Mouse (Mus musculus) embryonic facial prominence, embryonic 10.5 days (tissue): Measurements from ENCODE around the gene Cd4. TPM values are rescaled to one million over a fixed set of nuclear protein-coding genes. Genes with fewer than 3 reads are reported as not detected.

Experiments
- DNase-seq: peaks from one replicate; pipeline ENCODE4 v3.0.0-alpha.2; 2017; ENCODE audit warnings: low spot score
- H3K27ac ChIP-seq: fragments of 300-500 bp; sonication (generic); replicated peaks from 2 replicates; pipeline ENCODE4 v1.5.1; 2016; ENCODE audit warnings: mild to moderate bottlenecking
- H3K27me3 ChIP-seq: fragments of 300-500 bp; sonication (generic); replicated peaks from 2 replicates; pipeline ENCODE4 v1.6.1; 2016; ENCODE audit warnings: low read depth, mild to moderate bottlenecking; ENCODE audit not compliant: poor library complexity, severe bottlenecking
- H3K36me3 ChIP-seq: fragments of 300-500 bp; sonication (generic); replicated peaks from 2 replicates; pipeline ENCODE4 v1.6.1; 2016; ENCODE audit warnings: mild to moderate bottlenecking, moderate library complexity
- H3K4me1 ChIP-seq: fragments of 300-500 bp; sonication (generic); 2 replicates; pipeline ENCODE4 v1.6.1; 2016
- H3K4me3 ChIP-seq: fragments of 300-500 bp; sonication (generic); 2 replicates; pipeline ENCODE4 v1.5.1; 2016; ENCODE audit warnings: mild to moderate bottlenecking, moderate library complexity
- H3K9me3 ChIP-seq: fragments of 300-500 bp; sonication (generic); 2 replicates; pipeline ENCODE4 v1.6.1; 2016; ENCODE audit warnings: mild to moderate bottlenecking
- WGBS: fragments of 180-500 bp; shearing (Covaris S2); methylation state at CpG from one replicate; pipeline ENCODE4 v1.1.7; 2016; 5-methylcytosine and 5-hydroxymethylcytosine counted together
- polyA plus RNA-seq: library from polyadenylated mRNA; unstranded; fragments of >200 nt; fragmentation: Nextera tagmentation; extraction: Ambion mirVana; gene quantifications from 2 replicates; pipeline ENCODE4 v1.2.1, GENCODE M21; 2016

Cd4 gene
- polyA plus RNA-seq, 1 experiment from 2014 or later: not detected

- H3K36me3 ChIP-seq: peaks cover 4% of the 10 kb centered on the region; the same call in 1 of the 2 replicates
- H3K9me3 ChIP-seq: no peaks in the 10 kb centered on the region
- no peak for DNase-seq
- no peaks in the 10 kb centered on the region for H3K27me3 ChIP-seq
- peak overlapping the region; percentile 92 for H3K4me3 ChIP-seq
- peaks cover 63% of the 10 kb centered on the region for H3K4me1 ChIP-seq
- 21% methylated on average over 9 of the region's 9 CpGs for WGBS
- peak overlapping the region; percentile 100 for H3K27ac ChIP-seq
These were observed 32.5 kb upstream of the Cd4 start for GRCm38 (mm10) chr6:124920318-124921085.

DNA sequence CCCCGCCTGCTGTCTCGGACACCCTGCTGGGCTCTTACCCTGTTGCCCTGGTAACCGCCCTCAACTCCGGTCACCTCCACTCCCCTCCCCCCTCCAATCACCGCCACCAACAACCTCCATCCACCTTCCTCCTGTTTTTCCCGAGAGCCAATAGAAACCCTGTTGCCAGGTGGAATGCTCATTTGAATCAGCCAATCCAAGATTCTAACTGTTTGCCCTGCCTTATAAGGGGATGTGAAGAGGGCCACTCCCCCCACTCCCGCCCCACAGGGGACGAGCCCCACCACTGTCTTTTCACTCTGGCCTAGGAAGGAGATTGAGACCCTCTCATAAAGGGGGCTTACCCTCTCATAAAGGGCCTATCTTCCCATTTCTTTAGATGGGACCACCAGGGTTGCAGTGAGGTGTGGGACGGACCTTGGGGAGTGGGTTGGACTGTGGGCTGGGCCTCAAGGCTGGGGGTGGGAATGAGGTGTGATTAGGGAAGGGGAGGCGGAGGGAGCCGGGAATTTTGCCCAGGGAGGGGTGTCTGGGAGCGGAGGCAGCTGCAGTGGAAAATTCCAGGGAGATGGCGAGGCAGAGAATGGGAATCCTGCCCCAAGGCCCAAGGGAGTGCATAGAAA is 31.8 kb upstream of the Cd4 start, which contains the start of gene Ptms:
TSS of gene Ptms (minus strand) at position 409 of the 623 bp plus-strand sequence.
- H3K4me1 ChIP-seq: peaks cover 65% of the 10 kb centered on the region
- DNase-seq: peak; percentile 98
- peak within 1 kb of the TSS; percentile 100 for H3K27ac ChIP-seq
- H3K27me3 ChIP-seq: no peaks in the 10 kb centered on the region
- H3K4me3 ChIP-seq: peak within 1 kb of the TSS; percentile 92
- H3K36me3 ChIP-seq: peaks cover 11% of the 10 kb centered on the region
- 0% methylated on average over 13 of the region's 13 CpGs for WGBS
- H3K9me3 ChIP-seq: no peaks in the 10 kb centered on the region

DNA sequence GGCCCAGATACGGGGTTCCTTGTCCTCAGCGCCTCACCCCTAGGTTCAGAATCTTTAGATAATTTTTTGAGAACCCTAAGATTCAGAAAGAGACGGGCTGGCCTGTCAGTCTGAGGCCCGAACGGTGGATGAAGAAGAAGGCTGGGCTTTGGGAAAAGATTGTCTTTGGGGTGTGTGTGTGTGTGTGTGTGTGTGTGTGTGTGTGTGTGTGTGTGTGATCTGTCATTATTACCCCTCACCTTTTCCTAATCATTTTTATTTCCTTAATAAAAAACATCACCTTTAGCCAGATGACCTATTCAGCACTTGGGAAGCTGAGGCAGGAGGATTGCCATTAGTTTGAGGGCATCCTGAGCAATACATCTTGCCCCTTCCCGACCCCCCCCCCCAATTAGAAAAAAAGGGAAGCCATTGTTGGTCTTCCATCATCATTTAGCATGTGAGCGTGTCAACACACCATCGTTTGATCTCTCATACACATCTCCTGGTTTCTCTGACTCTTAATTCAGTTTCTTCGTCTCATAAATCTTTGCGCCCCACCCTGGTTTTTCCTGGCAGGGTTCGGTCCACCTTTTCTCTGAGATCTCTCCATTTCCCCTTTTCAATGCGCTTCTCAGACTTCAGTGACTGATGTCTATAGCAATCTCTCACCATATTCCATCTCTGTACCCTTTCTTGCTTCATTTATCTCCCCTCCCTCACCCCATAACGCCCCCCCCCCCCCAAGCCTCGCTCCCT is 31.0 kb upstream of the Cd4 start:
- 25% methylated on average over 14 of the region's 14 CpGs for WGBS
- H3K4me1 ChIP-seq: peaks cover 73% of the 10 kb centered on the region

DNA sequence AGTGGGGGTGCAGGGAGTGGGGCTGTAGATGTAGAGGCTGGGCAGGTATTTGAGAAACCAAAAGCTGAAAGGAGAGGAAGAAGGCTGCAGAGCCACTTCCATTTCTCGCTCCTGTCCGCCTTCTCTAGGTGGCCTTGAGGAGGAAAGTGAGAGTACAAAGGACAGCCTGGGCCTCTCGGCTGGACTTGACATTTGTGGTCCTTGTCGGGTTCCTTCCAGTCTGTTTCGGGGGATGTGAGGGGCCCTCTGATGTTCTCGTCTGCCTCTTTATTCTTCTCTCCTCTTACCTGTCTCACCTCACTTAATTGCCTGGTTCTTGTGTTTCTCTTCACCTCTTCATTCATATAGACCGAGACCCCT is 30.3 kb upstream of the Cd4 start:
- WGBS: 11% methylated on average over 7 of the region's 7 CpGs
- H3K4me1 ChIP-seq: peaks cover 80% of the 10 kb centered on the region

More for the DNA sequence above, 31.0 kb upstream of the Cd4 start:
- no peak for DNase-seq
- Histone ChIP-seq H3K9me3 (no peaks in the 10 kb centered on the region), H3K27me3 (no peaks in the 10 kb centered on the region), H3K4me3 (peak overlapping the region; percentile 92), H3K36me3 (peaks cover 19% of the 10 kb centered on the region), H3K27ac (peak overlapping the region; percentile 100)

DNA sequence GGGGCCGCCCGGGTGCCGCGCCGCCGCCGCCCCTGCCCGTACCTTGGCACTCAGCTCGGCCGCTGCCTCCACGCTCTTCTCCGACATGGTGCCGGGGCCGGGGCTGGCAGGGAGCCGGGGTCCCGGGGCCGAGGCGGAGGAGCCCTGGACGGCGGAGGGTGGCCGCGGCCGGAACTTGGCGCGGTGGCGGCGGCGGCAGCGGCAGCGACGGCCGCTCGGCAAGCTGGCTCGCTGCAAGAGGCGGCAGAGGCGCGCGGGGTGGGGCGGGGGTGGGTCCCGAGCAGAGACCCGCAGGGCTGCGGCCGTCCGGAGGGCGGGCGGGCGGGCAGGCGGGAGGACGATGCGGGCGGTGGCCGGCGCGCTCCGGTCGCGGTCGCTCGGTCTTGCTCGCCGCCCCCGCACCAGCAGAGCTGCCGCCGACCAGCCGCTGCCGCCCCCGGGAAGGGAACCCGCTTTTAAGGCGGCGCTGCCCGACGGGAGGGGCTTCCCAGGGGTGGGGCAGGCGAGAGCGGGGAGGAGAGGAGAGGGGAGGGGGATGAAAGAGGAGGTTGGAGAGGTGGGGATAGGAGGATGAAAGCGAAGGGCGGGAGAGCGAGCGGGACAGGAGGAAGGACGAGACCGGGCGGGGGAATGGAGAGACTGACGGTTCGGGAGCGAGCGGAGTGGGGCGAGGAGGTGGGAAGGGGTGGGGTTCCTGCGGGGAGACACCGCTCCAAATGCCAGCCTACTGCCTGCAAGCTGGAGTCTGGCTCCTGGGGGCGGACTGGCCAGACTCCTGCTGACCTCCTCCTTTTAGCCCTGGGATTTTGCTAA is 29.7 kb upstream of the Cd4 start:
- under 1% methylated on average over 88 of the region's 89 CpGs for WGBS
- H3K9me3 ChIP-seq: no peaks in the 10 kb centered on the region
- peaks cover 76% of the 10 kb centered on the region for H3K4me1 ChIP-seq
- H3K27ac ChIP-seq: peak overlapping the region; percentile 100
- peak overlapping the region; percentile 92 for H3K4me3 ChIP-seq
- no peaks in the 10 kb centered on the region for H3K27me3 ChIP-seq
- DNase-seq: peak; percentile 96
- peaks cover 32% of the 10 kb centered on the region for H3K36me3 ChIP-seq

More for the DNA sequence above, 30.3 kb upstream of the Cd4 start:
- DNase-seq: no peak
- Histone ChIP-seq H3K9me3 (no peaks in the 10 kb centered on the region), H3K27ac (peak overlapping the region; percentile 100), H3K4me3 (peak overlapping the region; percentile 92), H3K27me3 (no peaks in the 10 kb centered on the region), H3K36me3 (peaks cover 26% of the 10 kb centered on the region)

DNA sequence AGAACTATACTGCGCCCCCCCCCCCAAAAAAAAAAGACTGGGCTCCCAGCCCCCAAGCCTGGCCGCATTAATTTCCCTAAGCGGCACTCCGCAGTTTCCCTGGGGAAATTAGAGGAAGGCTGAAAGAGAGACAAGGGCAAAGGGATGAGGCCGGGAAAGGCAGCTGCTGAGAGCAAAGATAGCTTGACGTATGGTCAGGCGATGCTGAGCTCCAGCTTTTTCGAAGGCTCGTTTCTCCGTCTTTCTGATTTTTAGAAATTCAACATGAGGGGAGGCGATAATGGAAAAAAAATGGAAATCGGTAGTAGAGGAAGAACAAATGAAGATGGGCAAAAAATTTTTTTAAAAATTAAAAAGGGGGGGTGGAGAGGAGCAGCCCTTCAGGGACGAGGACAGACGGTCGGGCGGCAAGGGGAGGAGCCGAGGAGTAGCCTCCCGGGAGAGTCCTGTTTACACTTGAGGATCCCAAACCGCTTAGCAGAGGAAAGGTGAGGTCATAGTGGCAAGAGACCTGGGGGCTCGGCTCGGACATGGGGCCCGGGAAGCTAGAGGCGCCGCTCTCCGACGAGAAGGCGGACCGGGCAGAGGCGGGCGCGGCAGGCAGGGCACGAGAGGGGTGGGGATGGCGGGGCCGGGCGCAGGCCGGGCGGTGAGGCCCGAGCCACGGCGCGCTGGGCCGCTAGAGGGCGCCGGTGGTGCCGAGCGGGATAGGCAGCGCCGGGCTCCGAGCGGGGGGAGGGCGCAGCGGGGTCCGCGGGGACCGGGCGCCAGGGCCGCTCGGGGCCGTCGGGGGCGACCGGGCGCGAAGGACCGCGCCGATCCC is 28.9 kb upstream of the Cd4 start:
- peaks cover 78% of the 10 kb centered on the region for H3K4me1 ChIP-seq
- peak overlapping the region; percentile 100 for H3K27ac ChIP-seq
- peaks cover 36% of the 10 kb centered on the region for H3K36me3 ChIP-seq
- under 1% methylated on average over 67 of the region's 67 CpGs for WGBS
- H3K4me3 ChIP-seq: peak overlapping the region; percentile 92
- peaks cover 6% of the 10 kb centered on the region for H3K27me3 ChIP-seq
- H3K9me3 ChIP-seq: no peaks in the 10 kb centered on the region
- DNase-seq: peak; percentile 92

GRCm38 (mm10) chr6:124915942-124916694 is 28.1 kb upstream of the Cd4 start:
- peaks cover 36% of the 10 kb centered on the region for H3K36me3 ChIP-seq
- 5% methylated on average over 12 of the region's 12 CpGs for WGBS
- peak overlapping the region; percentile 100 for H3K27ac ChIP-seq
- peaks cover 14% of the 10 kb centered on the region for H3K27me3 ChIP-seq
- H3K4me1 ChIP-seq: peaks cover 78% of the 10 kb centered on the region
- no peaks in the 10 kb centered on the region for H3K9me3 ChIP-seq
- peak overlapping the region; percentile 92 for H3K4me3 ChIP-seq
- DNase-seq: peak; percentile 40

DNA sequence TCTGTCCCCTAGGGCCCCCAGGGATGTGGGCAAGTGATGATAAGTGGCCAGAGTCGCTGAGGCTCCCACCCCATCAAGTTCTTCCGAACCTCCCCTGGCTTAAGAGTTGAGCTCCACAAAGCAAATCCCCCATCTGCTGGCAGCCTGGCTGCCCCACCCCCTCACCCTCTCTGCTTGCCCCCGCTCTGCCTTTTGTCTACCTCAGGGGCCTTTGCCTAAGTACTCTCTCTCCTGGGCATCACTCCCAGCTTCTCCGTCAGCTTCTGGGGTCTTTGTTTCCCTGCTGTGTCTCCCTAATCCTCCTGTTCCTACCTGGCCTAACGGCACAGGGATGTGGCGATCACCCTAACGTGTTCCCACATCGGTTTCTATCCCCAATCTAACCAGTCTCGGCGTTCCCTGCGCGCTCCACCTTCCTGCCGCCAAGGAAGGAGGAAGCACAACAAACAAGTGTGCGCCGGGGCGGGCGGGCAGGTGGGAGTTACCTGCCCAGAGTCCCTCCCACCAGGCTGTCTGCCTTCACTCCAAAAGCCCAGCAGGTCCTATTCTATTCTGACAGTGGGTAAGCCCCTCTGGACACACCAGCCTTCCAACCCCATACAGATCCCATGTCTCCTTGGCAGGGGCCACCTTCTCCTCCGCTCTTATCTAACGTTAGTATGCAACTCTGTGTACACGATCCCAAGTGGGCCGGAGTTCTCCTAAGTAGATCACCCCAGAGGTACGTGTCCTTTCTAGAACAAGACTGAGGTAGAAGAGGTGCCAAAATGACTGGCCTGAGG is 27.3 kb upstream of the Cd4 start:
- H3K4me1 ChIP-seq: peaks cover 78% of the 10 kb centered on the region
- H3K36me3 ChIP-seq: peaks cover 36% of the 10 kb centered on the region
- H3K4me3 ChIP-seq: peak overlapping the region; percentile 92
- 15% methylated on average over 22 of the region's 22 CpGs for WGBS
- peaks cover 22% of the 10 kb centered on the region for H3K27me3 ChIP-seq
- H3K27ac ChIP-seq: peak overlapping the region; percentile 100
- DNase-seq: peak; percentile 56
- no peaks in the 10 kb centered on the region for H3K9me3 ChIP-seq

- Histone ChIP-seq H3K4me1 (peaks cover 78% of the 10 kb centered on the region), H3K4me3 (peak overlapping the region; percentile 92)
These were observed 26.5 kb upstream of the Cd4 start for GRCm38 (mm10) chr6:124914511-124914910.

DNA sequence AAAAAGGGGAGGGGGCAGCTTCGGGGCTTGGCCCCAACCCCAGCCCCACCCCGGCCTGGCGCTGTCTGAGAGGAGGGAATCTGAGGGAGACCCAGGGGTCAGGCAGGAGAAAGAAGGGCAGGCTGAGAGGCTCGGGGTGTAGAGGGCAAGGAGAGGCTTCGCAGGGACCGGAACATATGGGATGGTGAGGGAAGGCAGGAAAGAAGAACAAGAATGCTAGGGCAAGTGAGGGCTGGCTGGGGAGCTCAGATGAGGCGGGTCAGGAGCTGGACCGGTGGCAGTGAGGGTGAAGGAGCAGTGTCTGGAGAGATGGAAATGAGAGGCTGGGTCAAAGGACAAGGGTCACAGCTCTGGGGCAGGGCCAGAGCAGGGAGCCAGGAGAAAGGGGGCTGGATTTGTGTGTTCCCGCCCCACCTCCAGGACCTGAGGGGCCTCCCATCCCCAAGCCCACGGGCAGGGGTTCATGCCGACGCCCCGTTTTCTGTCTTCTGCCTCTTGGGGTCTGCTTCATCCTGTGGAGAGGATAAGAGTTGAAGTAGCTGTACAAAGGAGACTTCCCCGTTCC is 25.8 kb upstream of the Cd4 start:
- H3K4me3 ChIP-seq: peak overlapping the region; percentile 25; the same call in 1 of the 2 replicates
- H3K4me1 ChIP-seq: peaks cover 71% of the 10 kb centered on the region
- H3K36me3 ChIP-seq: peaks cover 36% of the 10 kb centered on the region
- H3K27ac ChIP-seq: peak overlapping the region; percentile 41
- H3K27me3 ChIP-seq: peaks cover 37% of the 10 kb centered on the region
- no peaks in the 10 kb centered on the region for H3K9me3 ChIP-seq
- no peak for DNase-seq
- 58% methylated on average over 14 of the region's 14 CpGs for WGBS

More at GRCm38 (mm10) chr6:124914511-124914910, 26.5 kb upstream of the Cd4 start:
- peaks cover 30% of the 10 kb centered on the region for H3K27me3 ChIP-seq
- no peaks in the 10 kb centered on the region for H3K9me3 ChIP-seq
- H3K36me3 ChIP-seq: peaks cover 36% of the 10 kb centered on the region
- H3K27ac ChIP-seq: peak overlapping the region; percentile 100
- no peak for DNase-seq
- 82% methylated on average over 7 of the region's 7 CpGs for WGBS
